Mouse (Mus musculus): ENCODE results near the gene Rbm12. TPM values are rescaled to one million over a fixed set of nuclear protein-coding genes. Genes with fewer than 3 reads are reported as not detected.
"Not testable (repeated sequence)": the region's sequence is repeated elsewhere in the genome, so short reads cannot be mapped to it uniquely, and the experiment has no call there.

Gene Rbm12
- polyA plus RNA-seq, 1 experiment from 2014 or later = 53.9 TPM

DNA sequence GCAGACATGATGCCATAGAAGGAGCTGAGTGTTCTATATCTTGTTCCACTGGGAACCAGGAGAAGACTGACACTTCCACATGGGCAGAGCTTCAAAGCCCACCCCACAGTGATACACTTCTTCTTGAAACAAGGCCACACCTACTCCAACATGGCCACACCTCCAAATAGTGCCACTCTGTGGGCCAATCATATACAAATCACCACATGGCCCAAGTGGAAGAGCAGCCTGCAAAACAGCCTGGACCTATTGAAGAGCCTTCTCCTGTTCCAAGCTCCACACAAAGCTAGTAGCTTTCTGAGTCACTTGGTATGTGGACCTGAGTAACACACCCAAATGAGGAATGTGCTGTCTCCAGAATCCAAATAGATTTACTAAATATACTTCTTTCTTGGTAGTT lies 7.8 kb upstream of the Rbm12 start:
- H3K4me1 ChIP-seq = no peaks in the 10 kb centered on the region
- H3K36me3 ChIP-seq = peaks cover 11% of the 10 kb centered on the region
- H3K27ac ChIP-seq = no peak overlapping the region
- H3K9me3 ChIP-seq (replicated peaks) = no peaks in the 10 kb centered on the region
- DNase-seq (ENCODE audit: low spot score) = no peak
- no peak overlapping the region for H3K4me3 ChIP-seq
- no peaks in the 10 kb centered on the region for H3K27me3 ChIP-seq (ENCODE audit: low read depth, poor library complexity, severe bottlenecking)

DNA sequence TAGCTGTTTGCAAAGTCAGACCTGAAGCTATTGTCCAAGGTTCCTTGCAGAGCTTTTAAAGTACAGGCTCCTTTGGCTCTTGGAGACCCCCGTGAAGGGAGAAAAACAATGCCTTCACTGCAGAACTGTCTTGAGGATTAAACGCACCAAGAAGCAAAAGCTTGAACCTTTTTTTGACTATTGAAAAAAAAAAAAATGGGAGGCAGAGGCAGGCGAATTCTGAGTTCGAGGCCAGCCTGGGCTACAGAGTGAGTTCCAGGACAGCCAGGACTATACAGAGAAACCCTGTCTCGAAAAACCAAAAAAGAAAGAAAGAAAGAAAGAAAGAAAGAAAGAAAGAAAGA lies 274 bp upstream of the Rbm12 start:
- Histone ChIP-seq H3K36me3 (peaks cover 20% of the 10 kb centered on the region), H3K27ac (peak overlapping the region; percentile 99), H3K4me3 (peak overlapping the region; percentile 97)
- H3K27me3 ChIP-seq (ENCODE audit: low read depth, poor library complexity, severe bottlenecking); H3K4me1 ChIP-seq; DNase-seq (ENCODE audit: low spot score); H3K9me3 ChIP-seq (replicated peaks): not testable (repeated sequence)
- 36% methylated on average over 5 of the region's 5 CpGs for WGBS

DNA sequence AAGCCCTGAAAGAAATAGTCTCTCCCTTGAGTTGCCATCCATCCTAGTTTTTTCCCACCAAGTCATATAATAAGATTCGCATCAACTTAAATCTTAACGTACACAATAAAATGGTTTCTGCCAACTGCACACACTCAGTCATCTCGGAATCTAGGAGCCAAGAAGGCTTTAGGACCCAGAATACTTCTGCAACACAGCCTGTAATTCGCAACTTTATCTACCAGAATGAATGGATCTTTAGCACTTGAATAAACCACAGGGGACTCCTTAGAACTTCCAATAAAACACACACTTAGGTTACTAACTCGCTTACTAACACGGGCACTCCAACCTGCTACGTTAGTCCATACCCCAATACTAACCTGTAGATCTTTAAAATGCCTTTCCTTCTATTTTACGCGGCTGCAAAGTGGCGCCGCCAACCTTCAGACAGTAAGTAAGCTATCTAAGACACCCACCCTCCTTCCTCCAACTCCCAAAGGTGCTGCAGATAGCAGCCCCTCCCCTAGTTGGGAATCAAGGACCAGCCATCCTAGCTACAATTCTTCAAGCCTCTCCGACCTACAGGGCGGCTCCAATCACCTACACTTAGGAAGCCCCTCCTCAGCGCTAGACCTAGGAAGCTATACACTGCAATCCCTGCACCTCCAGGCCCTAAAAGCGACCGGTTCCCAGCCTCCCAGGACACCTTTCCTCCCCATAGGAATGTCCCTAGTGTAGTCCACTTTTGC lies 986 bp downstream of the Rbm12 start:
- Histone ChIP-seq H3K27me3 (ENCODE audit: low read depth, poor library complexity, severe bottlenecking) (no peaks in the 10 kb centered on the region), H3K27ac (peak overlapping the region; percentile 99), H3K9me3 (replicated peaks) (no peaks in the 10 kb centered on the region), H3K4me1 (peaks cover 10% of the 10 kb centered on the region), H3K4me3 (peak overlapping the region; percentile 97), H3K36me3 (peaks cover 24% of the 10 kb centered on the region)
- peak; percentile 62 for DNase-seq (ENCODE audit: low spot score)
- WGBS = 2% methylated on average over 16 of the region's 16 CpGs

DNA sequence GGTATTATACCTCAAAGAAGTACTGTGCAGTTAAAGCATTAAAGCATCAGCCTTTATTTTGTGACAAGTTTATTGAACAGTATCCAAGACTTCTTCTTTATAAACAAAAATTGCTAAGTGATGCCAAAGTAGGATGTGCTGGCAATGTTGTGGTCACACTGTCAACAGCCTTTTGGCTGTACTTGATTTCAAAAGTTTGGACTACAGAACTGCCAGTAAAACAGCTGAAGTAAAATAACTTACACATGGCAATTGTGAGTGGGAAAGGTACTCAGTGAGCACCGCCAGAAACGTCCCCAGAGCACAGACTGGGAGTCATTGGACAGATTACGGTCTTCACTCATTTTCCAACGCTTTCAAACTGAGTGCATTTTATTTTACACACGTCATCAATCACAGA lies 19.9 kb downstream of the Rbm12 start:
- DNase-seq (ENCODE audit: low spot score) = no peak
- H3K4me3 ChIP-seq = no peak overlapping the region
- no peak overlapping the region for H3K27ac ChIP-seq
- no peaks in the 10 kb centered on the region for H3K9me3 ChIP-seq (replicated peaks)
- H3K36me3 ChIP-seq = peaks cover 69% of the 10 kb centered on the region
- WGBS = 94% methylated on average over 5 of the region's 5 CpGs
- H3K4me1 ChIP-seq = no peaks in the 10 kb centered on the region
- no peaks in the 10 kb centered on the region for H3K27me3 ChIP-seq (ENCODE audit: low read depth, poor library complexity, severe bottlenecking)

DNA sequence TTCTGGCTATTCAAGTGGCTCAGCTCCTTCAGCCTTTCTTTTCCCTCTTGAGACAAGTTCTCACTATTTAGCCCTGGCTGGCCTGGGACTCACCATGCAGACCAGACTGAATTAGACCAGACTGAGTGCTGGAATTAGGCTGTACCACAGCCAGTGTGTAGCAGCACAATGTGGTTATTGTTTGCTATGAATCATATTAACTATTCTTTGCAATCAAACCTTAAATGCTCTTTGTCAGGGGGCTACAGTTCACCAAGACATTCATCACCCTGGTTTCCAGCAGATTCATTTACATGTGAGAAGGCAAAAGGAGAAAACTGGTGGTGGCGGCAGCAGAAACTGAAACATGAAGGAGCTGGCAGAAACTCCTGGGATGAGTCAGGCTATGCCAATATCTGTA lies 22.0 kb downstream of the Rbm12 start:
- Histone ChIP-seq H3K27ac (no peak overlapping the region), H3K9me3 (replicated peaks) (no peaks in the 10 kb centered on the region), H3K36me3 (peaks cover 50% of the 10 kb centered on the region), H3K27me3 (ENCODE audit: low read depth, poor library complexity, severe bottlenecking) (no peaks in the 10 kb centered on the region), H3K4me3 (no peak overlapping the region), H3K4me1 (no peaks in the 10 kb centered on the region)
- no peak for DNase-seq (ENCODE audit: low spot score)
- WGBS = 95% methylated on average over 1 of the region's 1 CpGs

DNA sequence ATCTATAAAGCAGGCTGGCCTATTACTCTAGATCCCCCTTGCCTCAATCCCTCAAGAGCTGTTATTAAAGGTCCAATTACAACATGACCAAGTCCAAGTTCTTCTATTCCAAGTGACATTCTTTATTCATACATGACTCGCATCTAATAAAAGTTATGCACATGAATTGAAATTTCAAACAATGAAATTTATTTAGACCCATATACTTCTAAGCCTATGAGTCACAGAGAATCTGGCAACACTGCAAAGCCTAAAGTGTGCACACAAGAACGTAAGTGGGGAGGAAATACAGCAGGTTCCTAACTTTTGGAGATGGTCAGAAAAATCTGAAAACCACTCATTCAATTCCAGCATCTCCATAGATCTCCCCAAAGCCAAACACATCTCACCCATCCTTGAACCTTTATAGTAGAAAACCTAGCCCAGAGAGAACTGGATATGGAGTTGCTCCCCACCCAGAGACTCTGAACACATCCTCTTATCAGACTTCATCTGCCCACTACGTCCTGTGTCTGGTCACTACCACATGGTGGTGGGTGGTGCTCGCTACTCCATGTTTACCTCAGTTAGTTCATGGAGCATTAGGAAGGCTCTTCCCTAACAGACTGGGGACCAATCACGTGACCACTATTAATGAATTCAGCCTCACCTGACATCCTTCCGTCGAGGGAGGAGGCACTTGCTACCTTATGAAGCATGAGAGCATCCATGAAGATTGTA lies 24.2 kb downstream of the Rbm12 start:
- Histone ChIP-seq H3K9me3 (replicated peaks) (no peaks in the 10 kb centered on the region), H3K4me1 (no peaks in the 10 kb centered on the region), H3K27ac (no peak overlapping the region), H3K27me3 (ENCODE audit: low read depth, poor library complexity, severe bottlenecking) (no peaks in the 10 kb centered on the region), H3K36me3 (peaks cover 42% of the 10 kb centered on the region), H3K4me3 (no peak overlapping the region)
- 89% methylated on average over 7 of the region's 7 CpGs for WGBS
- no peak for DNase-seq (ENCODE audit: low spot score)

DNA sequence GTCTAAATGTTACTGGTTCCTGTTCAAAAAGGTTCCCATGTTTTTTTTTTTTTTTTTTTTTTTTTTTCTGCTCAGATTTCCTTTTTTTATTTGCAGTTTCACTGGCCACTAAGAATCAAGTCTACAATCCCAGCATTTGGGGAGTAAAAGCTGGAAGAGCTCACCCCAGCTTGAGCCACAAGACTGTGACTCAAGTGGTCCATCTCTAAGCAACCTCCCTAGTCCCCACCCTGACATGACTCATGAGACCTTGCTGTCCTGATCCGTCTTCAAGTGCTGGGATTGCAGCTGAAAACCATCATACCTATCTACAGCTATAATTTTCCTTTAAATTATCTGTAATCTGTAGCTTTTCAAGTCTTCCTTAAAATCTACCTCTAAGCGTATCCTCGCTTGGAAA lies 27.2 kb downstream of the Rbm12 start:
- H3K4me1 ChIP-seq = no peaks in the 10 kb centered on the region
- H3K36me3 ChIP-seq = peaks cover 29% of the 10 kb centered on the region
- H3K27me3 ChIP-seq (ENCODE audit: low read depth, poor library complexity, severe bottlenecking) = no peaks in the 10 kb centered on the region
- H3K4me3 ChIP-seq = no peak overlapping the region
- no peaks in the 10 kb centered on the region for H3K9me3 ChIP-seq (replicated peaks)
- no peak for DNase-seq (ENCODE audit: low spot score)
- 93% methylated on average over 3 of the region's 3 CpGs for WGBS
- H3K27ac ChIP-seq = no peak overlapping the region

DNA sequence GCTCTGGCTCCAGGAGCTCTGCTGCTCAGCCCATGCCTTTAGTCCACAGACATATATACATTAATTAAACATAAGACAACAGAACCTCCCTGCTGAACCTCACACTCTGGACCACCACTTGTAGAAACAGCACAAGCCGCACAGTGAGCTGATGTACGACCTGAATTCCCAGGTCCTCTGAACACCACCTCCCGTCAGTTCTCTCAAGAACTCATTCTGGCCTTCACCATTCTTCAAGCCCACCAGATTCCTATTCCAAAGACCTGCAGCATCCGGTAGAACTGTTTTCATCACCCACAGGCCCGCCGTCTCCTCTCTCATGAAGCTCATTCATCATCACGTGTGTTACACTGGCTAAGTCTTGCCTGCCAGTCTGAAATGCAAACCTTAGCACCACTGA lies 31.4 kb downstream of the Rbm12 start:
- 88% methylated on average over 7 of the region's 7 CpGs for WGBS

DNA sequence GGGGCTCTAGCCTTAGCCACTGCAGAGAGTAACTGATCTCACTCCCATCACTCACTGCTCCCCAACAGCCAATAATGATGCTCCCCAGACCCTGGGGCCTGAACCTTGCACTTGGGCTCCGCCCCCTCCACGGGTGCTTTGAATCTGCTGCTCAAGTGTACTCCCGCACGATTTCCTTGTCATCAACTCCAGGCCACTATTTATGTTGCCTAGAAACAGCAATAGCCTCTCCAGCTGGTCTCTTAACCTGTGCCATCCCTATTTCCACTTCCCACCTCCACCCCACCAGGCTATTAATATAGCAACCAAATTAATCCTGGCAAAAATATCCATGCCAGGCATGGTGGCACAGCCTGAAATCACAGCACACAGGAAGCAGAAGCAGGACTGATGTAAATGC lies 32.1 kb downstream of the Rbm12 start:
- Histone ChIP-seq H3K27me3 (ENCODE audit: low read depth, poor library complexity, severe bottlenecking) (no peaks in the 10 kb centered on the region), H3K4me1 (no peaks in the 10 kb centered on the region), H3K27ac (no peak overlapping the region), H3K9me3 (replicated peaks) (no peaks in the 10 kb centered on the region), H3K36me3 (peaks cover 52% of the 10 kb centered on the region), H3K4me3 (no peak overlapping the region)
- DNase-seq (ENCODE audit: low spot score) = no peak
- 67% methylated on average over 4 of the region's 4 CpGs for WGBS

More for the DNA sequence above, 31.4 kb downstream of the Rbm12 start:
- peaks cover 45% of the 10 kb centered on the region for H3K36me3 ChIP-seq
- no peaks in the 10 kb centered on the region for H3K4me1 ChIP-seq
- no peaks in the 10 kb centered on the region for H3K27me3 ChIP-seq (ENCODE audit: low read depth, poor library complexity, severe bottlenecking)
- peak; percentile 26 for DNase-seq (ENCODE audit: low spot score)
- H3K9me3 ChIP-seq (replicated peaks) = no peaks in the 10 kb centered on the region
- no peak overlapping the region for H3K4me3 ChIP-seq
- H3K27ac ChIP-seq = no peak overlapping the region

DNA sequence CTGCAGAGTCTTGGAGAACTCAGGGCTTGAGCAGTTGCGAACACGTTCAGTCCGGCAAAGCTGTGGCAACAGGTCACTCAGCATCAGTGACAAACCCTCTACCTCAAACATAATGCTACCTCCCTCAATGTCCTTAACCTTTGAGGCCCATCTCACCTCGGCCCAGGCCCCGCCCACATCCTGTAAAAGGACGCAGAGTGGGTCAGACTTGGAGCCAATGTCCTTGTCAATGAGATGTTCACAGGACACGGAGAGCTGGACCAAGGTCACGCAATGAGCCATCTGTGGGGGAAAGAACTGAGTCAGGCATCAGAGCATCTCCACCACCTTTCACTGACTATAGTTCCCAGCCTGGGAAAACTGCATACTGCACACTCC lies 32.6 kb downstream of the Rbm12 start:
- WGBS = 88% methylated on average over 8 of the region's 8 CpGs

DNA sequence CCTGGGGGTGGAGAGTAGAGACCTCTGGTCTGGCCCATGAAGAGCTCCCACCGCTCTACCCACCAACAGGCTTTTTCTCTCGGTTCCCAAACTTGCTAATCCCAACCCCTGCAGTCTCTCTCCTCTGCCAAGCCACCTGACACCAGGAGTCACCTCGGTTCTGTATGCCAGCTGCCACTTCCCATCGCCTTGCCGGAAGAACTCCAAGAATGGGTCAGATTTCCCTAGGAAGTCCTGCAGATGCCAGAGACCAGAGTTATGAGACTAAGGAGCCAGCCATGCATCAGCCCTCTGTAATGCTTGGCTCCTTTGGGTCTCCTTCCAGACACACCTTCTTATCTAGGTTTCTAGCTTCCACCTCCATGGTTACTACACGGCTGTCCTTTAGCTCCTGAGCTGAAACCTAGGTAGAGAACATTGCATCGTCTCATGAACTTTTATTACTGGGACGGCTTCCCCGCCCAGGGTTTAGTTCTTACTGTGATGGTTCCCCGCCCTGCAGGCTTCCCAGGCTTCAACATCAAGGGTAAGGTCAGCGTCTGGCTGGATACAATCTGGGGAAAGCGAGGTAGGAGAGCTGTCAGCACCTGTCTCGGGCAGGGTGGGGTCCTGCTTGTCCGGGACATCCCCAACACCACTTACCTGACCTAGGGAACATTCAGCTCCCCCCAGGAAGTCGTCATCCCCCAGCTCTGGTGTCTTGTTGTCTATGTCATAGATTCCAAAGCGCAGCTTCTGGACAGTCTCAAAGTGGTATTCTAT lies 33.2 kb downstream of the Rbm12 start:
- H3K36me3 ChIP-seq = peaks cover 63% of the 10 kb centered on the region
- no peak overlapping the region for H3K4me3 ChIP-seq
- H3K27ac ChIP-seq = no peak overlapping the region
- no peak for DNase-seq (ENCODE audit: low spot score)
- no peaks in the 10 kb centered on the region for H3K4me1 ChIP-seq
- no peaks in the 10 kb centered on the region for H3K27me3 ChIP-seq (ENCODE audit: low read depth, poor library complexity, severe bottlenecking)
- H3K9me3 ChIP-seq (replicated peaks) = no peaks in the 10 kb centered on the region
- WGBS = 92% methylated on average over 16 of the region's 16 CpGs

More for the DNA sequence above, 32.6 kb downstream of the Rbm12 start:
- H3K27me3 ChIP-seq (ENCODE audit: low read depth, poor library complexity, severe bottlenecking) = no peaks in the 10 kb centered on the region
- no peaks in the 10 kb centered on the region for H3K9me3 ChIP-seq (replicated peaks)
- no peaks in the 10 kb centered on the region for H3K4me1 ChIP-seq
- H3K36me3 ChIP-seq = peaks cover 57% of the 10 kb centered on the region
- H3K27ac ChIP-seq = no peak overlapping the region
- DNase-seq (ENCODE audit: low spot score) = no peak
- H3K4me3 ChIP-seq = no peak overlapping the region

DNA sequence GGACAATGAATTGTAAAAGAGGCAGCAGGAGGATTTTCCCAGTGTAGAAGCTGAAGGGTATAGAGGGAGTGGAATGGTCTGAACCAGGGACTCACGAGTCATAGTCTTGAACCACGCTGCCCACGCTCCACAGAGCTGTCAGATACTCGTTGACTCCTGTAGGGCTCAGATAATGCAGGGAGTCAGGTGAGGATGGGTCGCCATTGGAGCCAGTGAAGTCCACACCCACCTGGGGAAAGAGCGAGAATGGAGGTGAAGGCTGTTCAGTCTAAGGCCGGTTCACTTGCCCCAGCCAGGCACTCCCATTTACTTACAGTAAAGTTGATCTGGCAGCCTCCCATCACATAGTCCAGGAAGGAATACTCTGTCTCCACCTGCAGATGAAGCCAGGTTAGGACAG lies 34.3 kb downstream of the Rbm12 start:
- Histone ChIP-seq H3K4me3 (no peak overlapping the region), H3K4me1 (no peaks in the 10 kb centered on the region), H3K27me3 (ENCODE audit: low read depth, poor library complexity, severe bottlenecking) (no peaks in the 10 kb centered on the region), H3K9me3 (replicated peaks) (no peaks in the 10 kb centered on the region), H3K36me3 (peaks cover 74% of the 10 kb centered on the region), H3K27ac (no peak overlapping the region)
- no peak for DNase-seq (ENCODE audit: low spot score)
- 93% methylated on average over 7 of the region's 7 CpGs for WGBS

DNA sequence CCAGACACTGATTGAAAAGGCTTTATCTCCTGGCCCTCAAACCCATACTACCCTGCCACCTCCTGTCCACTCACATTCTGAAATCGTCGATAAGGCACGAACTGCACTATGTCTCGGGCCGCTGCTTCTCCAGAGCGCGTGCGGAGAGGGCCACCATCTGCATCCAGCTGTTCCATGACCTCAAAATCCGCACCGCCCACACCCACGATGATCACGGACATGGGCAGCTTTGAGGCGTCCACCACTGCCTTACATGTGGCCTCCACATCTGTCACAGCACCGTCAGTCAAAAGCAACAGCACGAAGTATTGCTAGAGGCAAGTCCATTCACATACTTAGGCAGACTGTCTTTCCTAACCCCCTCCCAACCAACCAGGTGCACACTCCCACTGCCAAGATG lies 38.1 kb downstream of the Rbm12 start:
- Histone ChIP-seq H3K36me3 (peaks cover 100% of the 10 kb centered on the region), H3K9me3 (replicated peaks) (no peaks in the 10 kb centered on the region), H3K27ac (no peak overlapping the region), H3K4me1 (no peaks in the 10 kb centered on the region), H3K4me3 (no peak overlapping the region), H3K27me3 (ENCODE audit: low read depth, poor library complexity, severe bottlenecking) (no peaks in the 10 kb centered on the region)
- DNase-seq (ENCODE audit: low spot score) = no peak
- 97% methylated on average over 15 of the region's 15 CpGs for WGBS

Measured in limb, embryonic 10.5 days (tissue).